Mouse (Mus musculus) urinary bladder, postnatal 10 days (tissue): ENCODE results near the gene Sapcd2.

Experiments
- DNase-seq: peaks from one replicate; pipeline ENCODE4 v3.0.0; 2022; ENCODE audit warnings: low spot score

Sapcd2 gene

GRCm38 (mm10) chr2:25371764-25372643, at the start of gene Sapcd2:
TSS of gene Sapcd2 (plus strand) at chr2:25372321.
- DNase-seq = no peak

GRCm38 (mm10) chr2:25326036-25326435, 46.1 kb upstream of the Sapcd2 start:
- DNase-seq = no peak

- no peak for DNase-seq
Measured at GRCm38 (mm10) chr2:25328440-25328839, 43.7 kb upstream of the Sapcd2 start.

GRCm38 (mm10) chr2:25331470-25331869, 40.7 kb upstream of the Sapcd2 start:
- no peak for DNase-seq

GRCm38 (mm10) chr2:25332286-25333160, 39.6 kb upstream of the Sapcd2 start, which contains the start of gene Man1b1:
TSS of gene Man1b1 (plus strand) at chr2:25332338.
- DNase-seq = peak; percentile 97

- DNase-seq = no peak
Measured at GRCm38 (mm10) chr2:25333569-25333968, 38.6 kb upstream of the Sapcd2 start.

GRCm38 (mm10) chr2:25338303-25338702, 33.8 kb upstream of the Sapcd2 start:
- no peak for DNase-seq

GRCm38 (mm10) chr2:25348162-25348561, 24.0 kb upstream of the Sapcd2 start:
- DNase-seq = no peak

- no peak for DNase-seq
Measured at GRCm38 (mm10) chr2:25349499-25349898, 22.6 kb upstream of the Sapcd2 start.

- no peak for DNase-seq
Measured at GRCm38 (mm10) chr2:25350701-25351100, 21.4 kb upstream of the Sapcd2 start.

- DNase-seq = no peak
Measured at GRCm38 (mm10) chr2:25354211-25354610, 17.9 kb upstream of the Sapcd2 start.

GRCm38 (mm10) chr2:25355419-25356066, 16.6 kb upstream of the Sapcd2 start:
- DNase-seq = no peak

GRCm38 (mm10) chr2:25356208-25357079, 15.7 kb upstream of the Sapcd2 start, which contains the start of gene Dpp7:
TSS of gene Dpp7 (minus strand) at chr2:25356359.
- no peak for DNase-seq

GRCm38 (mm10) chr2:25359848-25360247, 12.3 kb upstream of the Sapcd2 start:
- no peak for DNase-seq

- DNase-seq = no peak
Measured at GRCm38 (mm10) chr2:25363478-25364178, 8.5 kb upstream of the Sapcd2 start.

- no peak for DNase-seq
Measured at GRCm38 (mm10) chr2:25364313-25364712, 7.8 kb upstream of the Sapcd2 start.

- DNase-seq = no peak
Measured at GRCm38 (mm10) chr2:25364761-25365090, 7.4 kb upstream of the Sapcd2 start.

- peak; percentile 48 for DNase-seq
Measured at GRCm38 (mm10) chr2:25365091-25365761, 6.9 kb upstream of the Sapcd2 start, which contains the start of gene Uap1l1. TSS of gene Uap1l1 (minus strand) at chr2:25365682.

- no peak for DNase-seq
Measured at GRCm38 (mm10) chr2:25369996-25370395, 2.1 kb upstream of the Sapcd2 start.
